Mouse (Mus musculus) adrenal gland, adult 2 months (tissue): ENCODE results near the gene Rtkn2. TPM values are rescaled to one million over a fixed set of nuclear protein-coding genes. Genes with fewer than 3 reads are reported as not detected.
A peak's percentile ranks its signal among the peaks of the same experiment; 100 is the strongest.

Experiments
- DNase-seq: peaks from one replicate; pipeline ENCODE4 v3.0.0; 2021
- long read RNA-seq: library from polyadenylated mRNA; stranded (forward); transcript quantifications from one replicate; pipeline ENCODE4 v2.0.0, GENCODE M21; 2021
- polyA plus RNA-seq: library from polyadenylated mRNA; depleted of rRNA; stranded (reverse); fragments of >200 nt; gene quantifications from 2 replicates; pipeline ENCODE4 v1.2.3, GENCODE M21; 2012; rRNA removed
- total RNA-seq, 2 experiments: library from RNA; stranded (reverse); gene quantifications; 2 replicates each; pipeline ENCODE4 v1.2.3; 2021

The Rtkn2 gene
- total RNA-seq = under 1 TPM; 0.14 to 0.26 TPM
- not detected in 2 replicates for polyA plus RNA-seq
- long read RNA-seq = 0 reads

DNA sequence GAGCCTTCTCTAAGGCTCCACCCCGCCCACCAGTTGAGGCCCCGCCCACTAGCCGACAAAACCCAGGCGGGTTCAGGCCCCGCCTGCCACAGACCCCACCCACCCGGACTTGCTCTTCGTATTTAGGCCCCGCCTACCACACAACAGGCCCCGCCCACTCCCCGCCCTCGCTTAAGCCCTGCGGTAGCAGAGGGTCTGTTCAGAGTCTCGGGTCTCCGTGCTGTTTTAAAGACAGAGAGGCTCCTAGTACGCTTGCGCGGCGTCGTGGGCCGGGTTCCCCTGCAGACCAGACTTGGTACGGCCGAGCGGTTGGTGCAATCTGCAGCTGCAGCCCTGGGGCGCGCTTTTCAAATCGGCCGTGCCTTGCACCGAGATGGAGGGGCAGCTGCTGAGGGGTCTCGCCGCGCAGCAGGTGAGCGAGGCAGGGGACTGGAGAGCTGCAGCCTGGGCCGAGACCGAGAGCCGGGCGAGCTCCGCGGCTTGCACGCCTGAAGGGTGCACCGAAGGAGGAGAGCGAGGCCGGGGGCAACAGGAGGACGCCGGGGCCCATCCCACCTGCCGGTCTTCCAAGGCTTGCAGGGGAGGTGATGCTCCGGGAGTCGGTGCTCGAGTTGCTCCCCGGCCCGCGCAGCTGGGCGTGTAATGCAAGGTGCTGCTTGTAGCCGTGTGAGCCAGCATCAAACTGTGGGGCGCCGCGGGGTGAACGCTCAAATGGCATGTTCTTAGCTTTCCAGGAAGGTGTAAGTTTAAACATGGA lies at the start of gene Rtkn2:
Rtkn2 (plus strand) TSS at position 170 of the 757 bp plus-strand sequence.
- peak; percentile 91 for DNase-seq

- DNase-seq = no peak
Measured at GRCm38 (mm10) chr10:67931328-67931727, 48.0 kb upstream of the Rtkn2 start.

DNA sequence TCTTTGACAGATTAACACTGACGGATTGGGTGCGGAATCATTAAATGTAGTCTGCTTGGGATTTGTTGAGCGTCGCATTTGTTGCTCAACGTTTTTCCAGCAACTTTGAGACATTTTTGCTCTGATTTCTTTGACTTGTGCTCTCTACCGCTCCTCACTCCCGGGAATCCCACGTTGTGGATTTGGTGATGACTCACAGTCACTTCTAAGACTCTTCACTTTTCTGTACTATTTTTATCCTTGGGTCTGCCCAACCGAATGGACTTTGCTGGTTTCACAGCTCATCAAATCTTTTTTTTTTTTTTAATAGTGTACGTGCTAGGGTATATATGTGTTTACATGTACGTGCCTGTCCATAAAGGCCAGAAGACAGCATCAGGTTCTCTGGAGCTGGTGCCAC lies 46.6 kb upstream of the Rtkn2 start:
- no peak for DNase-seq

DNA sequence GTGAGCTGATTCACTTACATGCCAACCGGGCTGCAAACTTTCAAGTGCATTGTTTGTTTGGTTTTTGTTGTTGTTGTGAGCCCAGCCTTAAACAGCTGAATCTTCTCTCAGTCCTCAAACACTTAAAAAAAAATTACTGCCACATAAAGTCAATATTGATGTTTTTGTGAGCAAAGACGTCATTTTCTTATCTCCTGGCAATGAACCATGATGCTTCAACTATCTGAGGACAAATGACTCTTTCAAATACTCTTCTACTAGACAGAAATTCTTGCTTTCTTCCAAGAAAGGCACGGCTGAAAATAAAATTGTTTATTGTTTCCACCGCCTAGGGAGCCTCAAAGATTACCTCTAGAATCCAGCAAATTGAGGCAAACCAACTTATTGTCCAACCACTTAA lies 42.4 kb upstream of the Rtkn2 start:
- no peak for DNase-seq

DNA sequence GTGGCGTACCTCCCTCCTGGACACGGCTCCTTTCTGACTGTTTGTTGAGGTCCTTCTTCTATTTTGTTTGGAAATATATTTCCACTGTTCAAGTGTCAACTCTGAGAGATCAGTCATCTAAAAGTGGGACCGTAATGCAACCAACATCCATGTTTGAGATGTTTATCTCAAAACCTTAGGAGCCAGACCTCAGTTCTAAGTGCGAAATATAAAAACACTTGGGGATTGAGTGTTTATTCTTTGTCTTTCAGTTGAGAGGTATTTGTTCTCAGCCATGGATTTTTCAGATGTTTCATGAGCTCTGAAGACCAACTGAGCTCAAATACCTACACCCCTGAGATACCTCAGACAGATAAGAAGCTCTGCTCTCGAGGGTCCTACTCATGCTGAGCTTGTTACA lies 41.6 kb upstream of the Rtkn2 start:
- no peak for DNase-seq

GRCm38 (mm10) chr10:67939546-67939945 lies 39.8 kb upstream of the Rtkn2 start:
- DNase-seq = no peak

GRCm38 (mm10) chr10:67943513-67943912 lies 35.9 kb upstream of the Rtkn2 start:
- no peak for DNase-seq

GRCm38 (mm10) chr10:67950059-67950748 lies 29.2 kb upstream of the Rtkn2 start:
- no peak for DNase-seq

DNA sequence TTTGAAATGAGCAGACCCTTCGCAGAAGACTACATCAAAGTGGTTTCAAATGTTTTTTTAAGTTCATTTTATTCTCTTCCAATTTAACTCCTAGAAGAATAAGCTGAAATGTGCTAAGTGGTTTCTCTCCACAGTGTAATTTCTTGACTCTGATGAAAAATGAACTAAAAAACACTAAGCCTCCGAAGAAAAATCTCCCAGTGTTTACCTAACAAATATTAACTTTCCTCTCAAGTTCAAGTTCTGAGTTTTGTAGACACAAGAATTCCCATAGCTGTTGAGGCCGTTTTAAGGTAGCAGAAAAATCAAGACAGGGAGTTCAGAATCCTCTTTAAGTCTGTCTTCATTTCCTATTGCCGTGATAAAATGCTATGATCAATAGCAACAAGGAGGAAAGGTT lies 27.7 kb upstream of the Rtkn2 start:
- no peak for DNase-seq

- no peak for DNase-seq
Measured at GRCm38 (mm10) chr10:67955982-67956381, 23.4 kb upstream of the Rtkn2 start.

GRCm38 (mm10) chr10:67959982-67960381 lies 19.4 kb upstream of the Rtkn2 start:
- no peak for DNase-seq

GRCm38 (mm10) chr10:67962496-67962895 lies 16.9 kb upstream of the Rtkn2 start:
- DNase-seq = no peak

GRCm38 (mm10) chr10:67964060-67964459 lies 15.3 kb upstream of the Rtkn2 start:
- no peak for DNase-seq

GRCm38 (mm10) chr10:67965251-67965986 lies 14.0 kb upstream of the Rtkn2 start:
- no peak for DNase-seq

GRCm38 (mm10) chr10:67966102-67966501 lies 13.3 kb upstream of the Rtkn2 start:
- no peak for DNase-seq

DNA sequence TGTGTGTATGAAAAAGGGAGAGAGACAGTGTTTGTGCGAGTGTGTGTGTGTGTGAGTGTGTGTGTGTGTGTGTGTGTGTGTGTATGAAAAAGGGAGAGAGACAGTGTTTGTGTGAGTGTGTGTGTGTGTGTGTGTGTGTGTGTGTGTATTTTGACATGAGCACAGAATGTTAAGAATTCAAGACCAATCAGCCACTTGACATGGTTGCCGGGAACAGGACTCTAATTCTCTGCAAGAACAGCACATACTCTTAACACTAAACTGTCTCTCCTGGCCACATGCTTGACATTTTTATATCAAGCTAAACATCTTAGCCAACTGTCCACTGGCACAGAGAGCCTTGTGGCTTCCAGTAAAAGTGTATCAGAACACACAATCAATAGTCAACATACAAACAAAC lies 12.4 kb upstream of the Rtkn2 start:
- DNase-seq = no peak

DNA sequence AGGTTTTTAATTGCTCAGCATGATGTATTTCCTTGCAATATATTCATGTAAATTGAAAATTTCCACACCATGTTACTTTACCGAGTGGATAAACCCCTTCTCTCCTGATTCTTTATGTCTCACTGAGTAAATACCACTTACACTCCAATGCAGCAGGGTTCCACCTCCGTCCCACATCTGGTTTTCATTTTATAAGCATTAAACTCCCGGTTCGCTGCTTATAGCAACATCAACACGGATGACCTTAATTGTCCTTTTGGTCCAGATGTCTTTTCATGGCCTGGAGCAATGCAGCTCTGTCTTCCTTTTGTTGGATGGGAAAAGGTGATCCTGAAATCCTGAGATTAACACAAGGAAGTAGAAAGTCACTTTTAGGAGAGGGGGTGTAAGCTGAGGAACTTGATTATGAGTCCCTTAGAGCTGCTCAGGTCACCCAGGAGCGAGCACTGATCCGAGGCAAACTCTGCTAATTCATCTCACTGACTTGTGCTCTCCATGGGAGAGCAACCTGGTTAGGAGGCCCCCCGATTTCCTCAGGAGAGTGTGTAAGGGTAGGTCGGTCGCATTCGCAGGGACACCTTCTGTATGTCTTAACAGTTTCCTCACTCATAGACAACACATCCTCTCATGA lies 8.1 kb upstream of the Rtkn2 start:
- no peak for DNase-seq

DNA sequence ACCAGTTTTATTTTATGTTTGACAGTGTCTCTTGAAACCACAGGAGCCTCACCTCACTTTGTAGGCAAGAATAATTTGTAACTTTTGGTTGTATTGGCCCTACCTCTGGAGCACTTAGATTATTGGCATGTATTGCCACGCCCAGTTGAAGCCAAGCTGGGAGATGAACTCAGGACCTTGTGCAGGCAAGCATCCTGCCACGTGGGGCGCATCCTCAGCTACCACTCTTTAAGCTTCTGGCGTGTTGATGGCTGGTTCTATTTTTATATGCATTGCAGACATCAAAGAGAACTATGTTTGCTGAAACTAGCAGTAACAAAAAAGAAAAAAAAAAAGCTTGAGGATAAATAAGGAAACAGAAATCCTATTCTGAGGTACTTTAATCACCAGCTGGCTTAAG lies 2.1 kb upstream of the Rtkn2 start:
- no peak for DNase-seq

DNA sequence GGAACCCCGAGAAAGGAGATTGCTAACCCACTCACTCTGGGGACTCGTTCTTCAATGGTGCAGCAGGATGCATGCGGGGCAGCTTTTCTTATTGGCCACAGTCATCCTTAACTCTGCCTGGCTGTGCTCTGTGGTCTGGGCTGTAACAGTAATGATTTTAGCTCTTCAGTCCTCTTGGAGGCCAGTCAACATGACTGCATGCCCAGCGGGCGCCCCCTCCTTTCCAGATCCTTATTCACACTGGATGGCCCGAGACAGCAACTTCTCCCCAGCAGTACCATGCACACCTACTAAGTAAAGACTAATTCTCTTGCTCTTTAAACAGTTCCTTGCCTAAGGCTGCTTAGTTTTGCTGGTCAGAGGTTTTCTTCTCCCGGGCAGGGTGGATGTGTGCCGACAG lies 4.4 kb downstream of the Rtkn2 start:
- DNase-seq = no peak

GRCm38 (mm10) chr10:67984271-67984943 lies 5.0 kb downstream of the Rtkn2 start:
- DNase-seq = peak; percentile 64

- no peak for DNase-seq
Measured at GRCm38 (mm10) chr10:67985100-67985499, 5.7 kb downstream of the Rtkn2 start.

- no peak for DNase-seq
Measured at GRCm38 (mm10) chr10:67995356-67995755, 16.0 kb downstream of the Rtkn2 start.
